Mouse (Mus musculus): ENCODE data around the gene Itih4. TPM values are rescaled to one million over a fixed set of nuclear protein-coding genes. Genes with fewer than 3 reads are reported as not detected.

Itih4 gene
- polyA plus RNA-seq, 1 experiment from 2014 or later: 0.16 TPM

GRCm38 (mm10) chr14:30916516-30916915, 30.2 kb downstream of the Itih4 start:
- no peaks in the 10 kb centered on the region for H3K9me3 ChIP-seq (ENCODE audit: control insufficient read depth)
- H3K36me3 ChIP-seq (ENCODE audit: control insufficient read depth, insufficient read depth): no peaks in the 10 kb centered on the region
- TF ChIP-seq CTCF (IDR thresholded peaks at IDR 0.05; ENCODE audit: low read depth): no peak
- ATAC-seq: no peak
- 83% methylated on average over 1 of the region's 1 CpGs for WGBS
- no peaks in the 10 kb centered on the region for H3K27me3 ChIP-seq (replicated peaks; ENCODE audit: control insufficient read depth, insufficient read depth, low read length)
- no peak overlapping the region for H3K27ac ChIP-seq (ENCODE audit: low read depth, low read length)
- H3K4me2 ChIP-seq (replicated peaks; ENCODE audit: low read depth): no peak overlapping the region
- no peak overlapping the region for H3K4me3 ChIP-seq (ENCODE audit: low read depth, low read length)
- no peak overlapping the region for H3K9ac ChIP-seq (ENCODE audit: low read depth, low read length)
- H3K4me1 ChIP-seq (replicated peaks; ENCODE audit: control insufficient read depth, insufficient read depth, low read length): 0 out of 2 replicates have a peak, but pooled peaks cover 4% of the 10 kb centered on the region

GRCm38 (mm10) chr14:30922053-30922670, 35.9 kb downstream of the Itih4 start:
- 51% methylated on average over 8 of the region's 8 CpGs for WGBS
- Histone ChIP-seq H3K9me3 (ENCODE audit: control insufficient read depth) (no peaks in the 10 kb centered on the region), H3K4me3 (ENCODE audit: low read depth, low read length) (no peak overlapping the region), H3K4me1 (replicated peaks; ENCODE audit: control insufficient read depth, insufficient read depth, low read length) (no peaks in the 10 kb centered on the region), H3K36me3 (ENCODE audit: control insufficient read depth, insufficient read depth) (no peaks in the 10 kb centered on the region), H3K27ac (ENCODE audit: low read depth, low read length) (no peak overlapping the region), H3K4me2 (replicated peaks; ENCODE audit: low read depth) (no peak overlapping the region), H3K27me3 (replicated peaks; ENCODE audit: control insufficient read depth, insufficient read depth, low read length) (no peaks in the 10 kb centered on the region), H3K9ac (ENCODE audit: low read depth, low read length) (no peak overlapping the region)
- no peak for ATAC-seq
- TF ChIP-seq CTCF (IDR thresholded peaks at IDR 0.05; ENCODE audit: low read depth): no peak

- TF ChIP-seq CTCF (IDR thresholded peaks at IDR 0.05; ENCODE audit: low read depth): no peak
- WGBS: 54% methylated on average over 6 of the region's 6 CpGs
These were observed 37.3 kb downstream of the Itih4 start, which contains the start of gene Itih3 for GRCm38 (mm10) chr14:30923375-30924105. Gene Itih3 (minus strand): TSS chr14:30923760.

GRCm38 (mm10) chr14:30925492-30925891, 39.2 kb downstream of the Itih4 start:
- Histone ChIP-seq H3K9me3 (ENCODE audit: control insufficient read depth) (no peaks in the 10 kb centered on the region), H3K9ac (ENCODE audit: low read depth, low read length) (no peak overlapping the region), H3K4me2 (replicated peaks; ENCODE audit: low read depth) (no peak overlapping the region), H3K4me1 (replicated peaks; ENCODE audit: control insufficient read depth, insufficient read depth, low read length) (no peaks in the 10 kb centered on the region), H3K36me3 (ENCODE audit: control insufficient read depth, insufficient read depth) (no peaks in the 10 kb centered on the region), H3K4me3 (ENCODE audit: low read depth, low read length) (no peak overlapping the region), H3K27ac (ENCODE audit: low read depth, low read length) (no peak overlapping the region), H3K27me3 (replicated peaks; ENCODE audit: control insufficient read depth, insufficient read depth, low read length) (no peaks in the 10 kb centered on the region)
- TF ChIP-seq CTCF (IDR thresholded peaks at IDR 0.05; ENCODE audit: low read depth): no peak
- WGBS: 84% methylated on average over 3 of the region's 3 CpGs
- ATAC-seq: no peak

More at GRCm38 (mm10) chr14:30923375-30924105, 37.3 kb downstream of the Itih4 start, which contains the start of gene Itih3:
- no peaks in the 10 kb centered on the region for H3K9me3 ChIP-seq (ENCODE audit: control insufficient read depth)
- no peak for ATAC-seq
- H3K9ac ChIP-seq (ENCODE audit: low read depth, low read length): no peak within 1 kb of the TSS
- no peaks in the 10 kb centered on the region for H3K27me3 ChIP-seq (replicated peaks; ENCODE audit: control insufficient read depth, insufficient read depth, low read length)
- no peak within 1 kb of the TSS for H3K4me2 ChIP-seq (replicated peaks; ENCODE audit: low read depth)
- no peak within 1 kb of the TSS for H3K27ac ChIP-seq (ENCODE audit: low read depth, low read length)
- H3K4me3 ChIP-seq (ENCODE audit: low read depth, low read length): no peak within 1 kb of the TSS
- no peaks in the 10 kb centered on the region for H3K36me3 ChIP-seq (ENCODE audit: control insufficient read depth, insufficient read depth)
- H3K4me1 ChIP-seq (replicated peaks; ENCODE audit: control insufficient read depth, insufficient read depth, low read length): no peaks in the 10 kb centered on the region

- 76% methylated on average over 4 of the region's 4 CpGs for WGBS
- H3K4me2 ChIP-seq (replicated peaks; ENCODE audit: low read depth): no peak overlapping the region
- H3K27me3 ChIP-seq (replicated peaks; ENCODE audit: control insufficient read depth, insufficient read depth, low read length): no peaks in the 10 kb centered on the region
- H3K27ac ChIP-seq (ENCODE audit: low read depth, low read length): no peak overlapping the region
- H3K36me3 ChIP-seq (ENCODE audit: control insufficient read depth, insufficient read depth): no peaks in the 10 kb centered on the region
- no peak for ATAC-seq
- H3K9ac ChIP-seq (ENCODE audit: low read depth, low read length): no peak overlapping the region
- TF ChIP-seq CTCF (IDR thresholded peaks at IDR 0.05; ENCODE audit: low read depth): no peak
- no peaks in the 10 kb centered on the region for H3K9me3 ChIP-seq (ENCODE audit: control insufficient read depth)
- H3K4me3 ChIP-seq (ENCODE audit: low read depth, low read length): no peak overlapping the region
- no peaks in the 10 kb centered on the region for H3K4me1 ChIP-seq (replicated peaks; ENCODE audit: control insufficient read depth, insufficient read depth, low read length)
These were observed 44.1 kb downstream of the Itih4 start for GRCm38 (mm10) chr14:30930386-30930785.

- ATAC-seq: no peak
- Histone ChIP-seq H3K4me1 (replicated peaks; ENCODE audit: control insufficient read depth, insufficient read depth, low read length) (no peaks in the 10 kb centered on the region), H3K27me3 (replicated peaks; ENCODE audit: control insufficient read depth, insufficient read depth, low read length) (no peaks in the 10 kb centered on the region), H3K9ac (ENCODE audit: low read depth, low read length) (no peak overlapping the region), H3K27ac (ENCODE audit: low read depth, low read length) (no peak overlapping the region), H3K9me3 (ENCODE audit: control insufficient read depth) (no peaks in the 10 kb centered on the region), H3K4me2 (replicated peaks; ENCODE audit: low read depth) (no peak overlapping the region), H3K4me3 (ENCODE audit: low read depth, low read length) (no peak overlapping the region), H3K36me3 (ENCODE audit: control insufficient read depth, insufficient read depth) (no peaks in the 10 kb centered on the region)
- WGBS: 90% methylated on average over 9 of the region's 9 CpGs
- no peak for TF ChIP-seq CTCF (IDR thresholded peaks at IDR 0.05; ENCODE audit: low read depth)
These were observed 47.1 kb downstream of the Itih4 start for GRCm38 (mm10) chr14:30933351-30933750.

All from intestine, postnatal 0 days (tissue).